Mouse (Mus musculus) embryo, embryonic 9.5 days (tissue): ENCODE measurements at regions not wholly inside any gene's neighbourhood (a gene's known extent, or its start where the extent isn't known, plus 50 kb on each side); places are given as distances from the start of the nearest gene placed in this dataset.

Experiments used
- DNase-seq: peaks from one replicate; pipeline ENCODE4 v3.0.0-alpha.2; 2017; ENCODE audit errors: extremely low spot score

- DNase-seq = no peak
Measured at GRCm38 (mm10) chr11:27280791-27281190, 687.0 kb upstream of the Vrk2 start.

DNA sequence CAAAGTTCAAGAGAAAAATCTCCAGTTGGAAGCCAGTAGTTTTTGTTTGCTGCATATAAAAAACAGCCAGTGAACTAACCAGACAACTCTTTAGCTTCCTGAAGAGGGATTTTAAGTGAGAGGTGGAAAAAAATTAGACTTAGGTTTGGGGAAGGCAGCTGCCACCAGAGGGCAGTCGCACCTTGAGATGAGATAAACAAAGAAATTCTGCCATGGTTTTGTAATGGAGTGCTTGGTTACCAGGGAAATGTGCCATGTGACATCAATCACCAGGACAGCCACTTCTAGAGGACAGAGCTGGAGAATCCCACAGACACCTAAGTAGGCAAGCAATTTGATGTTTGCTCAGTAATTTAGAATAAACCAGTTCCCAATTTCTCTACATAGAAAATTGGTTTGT lies 670.5 kb upstream of the Vrk2 start:
- peak; percentile 46 for DNase-seq

GRCm38 (mm10) chr11:27258521-27258920 lies 664.7 kb upstream of the Vrk2 start:
- DNase-seq = no peak

GRCm38 (mm10) chr11:27235884-27236283 lies 642.1 kb upstream of the Vrk2 start:
- DNase-seq = no peak

GRCm38 (mm10) chr11:27226454-27226853 lies 632.7 kb upstream of the Vrk2 start:
- DNase-seq = no peak

DNA sequence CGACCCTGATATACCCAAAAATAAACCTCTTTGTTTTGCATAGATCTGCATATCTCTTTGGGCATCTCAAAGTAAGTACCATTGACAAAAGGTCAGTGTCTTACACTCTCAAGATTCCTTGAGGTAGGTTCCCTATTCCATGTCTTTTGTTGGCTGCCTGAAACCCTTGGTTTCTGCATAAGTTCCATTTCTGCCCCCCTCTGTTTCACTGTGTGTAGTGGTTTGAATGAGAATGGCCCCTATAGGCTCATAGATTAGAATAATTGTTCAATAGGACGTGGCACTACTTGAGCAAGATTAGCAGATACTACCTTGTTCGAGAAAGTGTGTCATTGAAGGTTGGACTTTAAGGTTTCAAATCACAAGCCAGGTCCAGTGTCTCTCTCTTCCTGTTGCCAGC lies 628.6 kb upstream of the Vrk2 start:
- no peak for DNase-seq

DNA sequence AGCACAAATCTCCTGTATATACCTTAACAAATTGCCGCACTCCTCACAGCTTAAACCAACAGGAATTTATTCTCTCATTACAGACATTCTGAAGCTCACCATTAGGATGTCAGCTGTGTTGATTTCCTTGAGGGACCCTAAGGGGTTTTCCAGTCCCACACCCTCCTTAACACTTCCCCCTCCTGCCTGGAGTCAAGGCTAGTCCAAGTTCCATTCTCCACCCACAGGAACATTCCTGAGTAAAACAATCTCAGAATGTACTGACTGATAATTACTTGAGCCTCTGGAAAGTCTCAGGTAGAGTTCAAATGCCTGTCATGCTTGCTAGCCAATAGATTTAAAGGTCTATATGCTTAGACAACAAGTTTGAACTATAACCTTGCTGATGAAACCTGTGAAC lies 628.2 kb upstream of the Vrk2 start:
- DNase-seq = no peak

- DNase-seq = peak; percentile 5
Measured at GRCm38 (mm10) chr11:27219715-27220699, 626.2 kb upstream of the Vrk2 start.

- no peak for DNase-seq
Measured at GRCm38 (mm10) chr11:27215752-27216151, 622.0 kb upstream of the Vrk2 start.

- DNase-seq = no peak
Measured at GRCm38 (mm10) chr11:27203330-27204214, 609.8 kb upstream of the Vrk2 start.

DNA sequence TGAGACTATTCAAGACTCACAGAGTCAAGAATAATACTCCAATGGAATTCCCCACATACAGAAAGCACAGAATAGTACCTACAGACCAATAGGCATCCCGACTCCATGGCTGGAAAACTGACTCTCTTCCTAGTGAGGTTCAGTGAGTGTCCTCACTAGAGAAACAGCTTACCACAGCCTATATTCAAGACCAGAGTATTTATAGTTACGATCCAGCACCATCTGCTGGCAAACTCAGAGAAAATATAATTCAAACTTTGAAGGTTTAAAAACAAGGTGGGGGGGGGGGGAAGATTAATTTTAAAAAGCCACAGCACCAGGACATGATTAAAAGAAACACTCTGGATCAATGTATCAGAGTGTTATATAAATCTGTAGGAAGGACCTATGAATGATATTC lies 590.2 kb upstream of the Vrk2 start:
- DNase-seq = no peak

DNA sequence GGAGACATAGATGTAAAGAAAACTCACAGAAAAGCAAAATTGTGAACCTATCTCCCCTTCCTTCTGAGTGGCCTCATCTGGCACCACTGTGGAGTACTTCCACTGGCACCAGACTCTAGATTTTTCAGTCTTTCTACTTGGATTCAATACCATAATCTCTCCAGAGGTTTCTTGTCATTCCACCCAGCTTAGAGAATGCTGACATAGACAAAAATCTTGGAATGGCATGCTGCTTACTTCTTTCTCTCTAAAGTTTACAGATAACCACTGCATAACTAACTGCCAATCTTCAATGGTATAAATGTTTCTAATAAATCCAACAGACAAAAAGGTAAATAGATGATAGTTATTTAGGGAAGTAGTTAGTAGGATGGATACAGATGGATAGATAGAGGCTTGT lies 589.6 kb upstream of the Vrk2 start:
- DNase-seq = no peak

GRCm38 (mm10) chr11:27160411-27160810 lies 566.6 kb upstream of the Vrk2 start:
- DNase-seq = no peak
